Mouse (Mus musculus): ENCODE measurements at regions not wholly inside any gene's neighbourhood (a gene's known extent, or its start where the extent isn't known, plus 50 kb on each side); places are given as distances from the start of the nearest gene placed in this dataset.

DNA sequence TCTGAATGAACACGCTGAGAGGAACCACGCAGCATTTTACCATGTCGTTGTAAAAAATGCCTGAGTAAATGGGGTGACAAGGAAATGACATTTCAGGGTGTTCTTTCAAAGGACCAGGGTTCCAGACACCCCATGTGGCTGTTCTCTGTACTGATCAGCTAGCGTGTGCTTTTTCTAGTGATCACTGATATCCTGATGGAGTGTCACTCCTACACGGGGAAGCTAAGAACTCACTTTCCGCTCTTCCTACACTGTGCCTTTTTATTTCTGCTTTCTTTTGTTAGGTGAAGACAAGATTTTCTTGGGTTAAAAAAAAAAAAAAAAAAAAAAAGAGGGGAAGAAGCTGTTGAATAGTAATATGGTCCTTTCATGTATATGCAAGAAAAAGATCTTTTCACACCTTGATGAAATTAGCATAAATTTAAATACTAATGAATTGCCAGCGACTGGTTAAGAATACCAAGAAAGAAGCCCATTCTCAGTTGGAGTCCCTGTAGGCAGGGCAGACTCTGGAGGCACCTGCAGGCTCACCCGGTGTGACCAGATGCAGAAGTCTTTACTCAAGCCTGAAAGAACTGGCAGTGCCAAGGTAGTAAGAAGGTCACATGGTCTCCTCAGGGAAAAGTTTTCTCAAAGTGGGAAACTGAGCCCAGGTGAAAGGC, 270.2 kb upstream of the Irx2 start:
- no peak for DNase-seq

DNA sequence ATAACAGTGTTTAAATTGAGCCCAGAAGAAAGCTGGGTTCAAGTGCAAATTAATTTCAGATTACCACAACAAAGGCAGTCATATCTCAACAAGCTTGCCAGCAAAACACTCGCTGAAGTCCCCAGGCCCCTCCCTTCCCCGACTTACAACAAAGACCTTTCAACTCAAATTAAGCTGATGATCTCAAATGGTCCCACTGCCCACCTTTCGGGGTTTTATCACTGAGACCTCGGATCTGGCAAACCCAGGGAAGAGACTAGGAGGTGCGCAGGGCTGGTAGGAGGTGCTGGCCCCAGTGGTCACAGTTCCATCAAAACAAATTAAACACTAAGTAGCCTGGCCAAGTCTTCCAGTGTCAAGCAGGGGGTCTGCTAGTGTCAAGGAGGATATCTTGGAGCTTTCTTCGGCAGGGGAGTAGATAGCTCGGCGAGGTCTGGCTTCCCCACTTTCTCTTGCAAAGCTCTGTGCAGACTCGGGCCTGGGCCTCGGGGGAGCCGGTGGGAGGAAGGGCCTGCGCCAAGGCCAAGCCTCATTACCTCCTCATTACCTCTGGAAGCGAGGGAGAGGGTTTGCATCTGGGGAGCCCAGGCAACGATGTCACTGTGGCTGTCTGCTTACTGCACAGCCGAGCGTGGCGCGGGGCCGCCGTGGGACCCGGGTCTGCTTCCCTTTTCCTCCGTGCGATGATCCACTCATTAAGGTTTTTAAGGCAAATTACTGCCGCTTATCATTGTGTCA, 262.9 kb upstream of the Irx2 start:
- no peak for DNase-seq

DNA sequence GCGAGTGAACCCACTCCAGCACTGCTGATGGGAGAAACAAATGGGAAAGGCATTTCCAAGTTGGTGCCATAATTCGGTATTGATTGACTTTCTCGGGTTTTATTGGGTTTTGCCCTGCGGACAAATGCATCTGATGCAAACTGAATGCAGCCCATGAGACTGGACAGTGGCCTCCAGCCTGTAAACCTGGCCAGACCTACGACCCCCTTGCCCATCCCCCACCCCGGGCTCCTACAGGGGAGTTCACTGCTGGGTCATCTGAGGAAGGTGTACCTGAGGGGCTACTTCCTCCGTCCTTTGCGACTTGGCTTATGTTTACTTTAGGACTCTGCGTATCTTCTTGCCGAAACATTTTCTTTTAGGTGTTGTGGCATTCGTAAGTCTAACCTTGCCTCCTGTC, 262.3 kb upstream of the Irx2 start:
- DNase-seq = no peak

DNA sequence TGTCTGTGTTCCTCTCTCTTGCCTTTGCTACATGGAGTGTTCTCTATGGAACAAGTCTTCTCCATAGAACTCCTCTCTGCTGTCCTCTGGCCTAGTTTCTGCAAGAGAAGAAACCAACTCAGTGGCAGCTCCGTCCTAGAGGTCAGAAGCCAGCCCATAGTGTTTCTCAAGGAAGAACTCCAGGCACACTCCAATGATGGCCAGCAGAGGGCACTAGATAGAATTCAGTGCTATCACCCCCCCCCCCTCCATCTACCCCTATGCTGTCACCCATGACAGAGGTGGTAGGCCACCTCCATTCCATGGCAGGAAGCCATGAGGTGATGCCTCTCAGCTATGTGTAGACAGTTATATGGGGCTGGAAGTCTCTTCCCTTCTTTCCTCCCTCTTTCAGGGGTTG, 258.5 kb upstream of the Irx2 start:
- no peak for DNase-seq

DNA sequence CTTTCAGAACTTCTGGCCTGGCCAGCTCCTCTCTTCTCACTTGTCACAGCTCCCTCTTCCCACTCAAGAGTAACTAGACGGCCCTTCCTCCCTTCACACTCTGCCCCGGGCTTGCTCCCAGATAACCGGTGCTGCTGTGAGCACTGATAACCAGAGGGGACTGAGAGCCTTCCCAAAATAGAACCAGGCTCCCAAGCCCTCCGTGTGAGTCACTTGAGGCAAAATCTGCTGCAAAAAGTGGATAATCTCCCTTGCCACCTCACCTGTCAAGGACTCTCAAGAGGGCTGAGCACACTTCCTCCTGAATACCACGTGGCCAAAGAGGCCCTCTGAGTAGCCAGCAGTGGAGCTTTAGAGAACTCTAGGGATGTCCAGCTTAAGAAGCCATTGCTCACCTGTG, 257.6 kb upstream of the Irx2 start:
- peak; percentile 9 for DNase-seq

DNA sequence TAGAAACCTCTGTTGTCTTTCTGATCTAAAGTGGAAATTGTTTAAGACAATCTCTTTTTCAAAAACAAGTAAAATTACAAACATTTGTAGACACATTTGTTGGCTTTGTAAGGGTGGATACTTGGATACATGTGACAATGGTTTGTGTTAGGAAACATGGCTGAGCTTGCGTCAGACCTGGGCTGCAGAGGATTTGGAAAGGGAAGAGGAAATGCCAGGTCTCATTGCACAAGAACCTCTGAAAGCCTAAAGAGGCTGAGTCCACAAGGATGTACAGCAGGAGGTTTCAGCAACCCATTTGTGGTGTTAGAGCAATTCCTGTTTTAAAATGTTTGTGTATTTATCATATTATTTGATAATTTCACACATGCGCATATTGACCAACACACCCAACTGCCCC, 235.3 kb upstream of the Irx2 start:
- peak; percentile 18 for DNase-seq

DNA sequence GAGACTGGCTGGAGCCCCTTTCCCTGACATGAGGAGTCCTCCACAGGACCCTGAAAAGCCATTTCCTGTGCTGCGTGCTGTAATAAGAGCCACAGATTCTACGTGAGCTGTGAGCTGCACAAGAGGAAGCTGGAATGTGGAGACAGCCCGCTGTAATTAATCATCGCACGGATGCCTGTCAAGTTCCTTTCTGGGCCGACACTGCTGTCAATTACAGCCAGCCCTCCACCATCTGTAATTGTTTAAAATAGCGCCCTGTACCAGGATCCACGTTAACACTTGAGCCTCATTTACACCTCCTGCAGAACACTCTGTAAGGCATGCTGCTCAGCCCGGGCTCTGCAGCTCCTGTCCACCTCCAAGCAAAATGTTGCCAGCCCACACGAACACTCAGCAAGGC, 227.9 kb upstream of the Irx2 start:
- DNase-seq = no peak

DNA sequence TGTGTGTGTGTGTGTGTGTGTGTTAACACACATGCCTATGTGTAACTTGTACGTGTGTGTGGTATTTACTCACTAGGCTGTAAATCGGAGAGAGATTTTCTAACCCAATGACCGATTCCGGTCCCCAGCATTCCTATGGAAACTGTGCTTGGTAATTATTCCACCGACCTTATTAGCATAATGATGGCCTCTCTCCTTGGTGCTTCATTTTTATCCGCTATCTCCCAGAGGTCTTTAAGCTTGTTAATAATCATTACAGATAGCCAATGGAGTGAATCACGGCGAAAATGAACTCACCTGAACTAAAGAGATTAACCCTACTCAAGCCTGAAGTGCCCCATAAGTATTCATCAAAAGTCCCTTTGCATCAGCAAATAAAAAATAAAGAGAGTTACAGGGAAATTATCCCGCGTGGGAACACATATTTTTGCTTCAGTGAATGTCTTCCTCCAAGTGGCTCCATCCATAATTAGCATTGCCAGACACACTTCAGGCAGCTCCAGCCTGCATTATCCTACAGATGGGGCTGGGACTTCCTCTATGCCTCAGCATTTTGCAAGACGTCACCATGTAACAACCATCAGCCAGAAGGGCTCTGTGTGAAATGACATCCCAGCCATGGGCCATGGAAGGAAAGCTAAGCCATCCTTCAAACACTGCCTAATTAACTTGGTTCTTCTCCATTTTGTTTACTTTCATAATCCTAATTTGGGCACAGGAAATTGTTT, 219.2 kb upstream of the Irx2 start:
- DNase-seq = no peak

DNA sequence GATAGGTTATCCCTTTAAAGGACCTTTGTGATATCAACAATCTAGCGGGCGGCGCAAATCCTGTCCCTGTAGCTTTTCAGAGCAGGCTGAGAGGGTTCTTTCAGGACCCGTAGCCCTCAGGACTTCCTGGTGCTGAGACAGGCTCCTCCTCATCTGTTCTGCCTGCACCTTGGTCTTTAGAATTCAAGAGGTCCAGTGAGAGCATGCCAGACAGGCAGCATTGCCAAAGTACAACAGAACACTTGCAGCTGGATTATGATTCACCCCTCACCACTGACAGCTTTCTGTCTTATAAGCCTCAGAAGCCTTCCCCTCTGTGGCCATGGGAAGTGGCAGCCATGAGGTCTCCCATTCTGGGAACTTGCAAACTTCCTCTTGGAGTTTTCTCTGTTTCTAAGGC, 216.0 kb upstream of the Irx2 start:
- no peak for DNase-seq

DNA sequence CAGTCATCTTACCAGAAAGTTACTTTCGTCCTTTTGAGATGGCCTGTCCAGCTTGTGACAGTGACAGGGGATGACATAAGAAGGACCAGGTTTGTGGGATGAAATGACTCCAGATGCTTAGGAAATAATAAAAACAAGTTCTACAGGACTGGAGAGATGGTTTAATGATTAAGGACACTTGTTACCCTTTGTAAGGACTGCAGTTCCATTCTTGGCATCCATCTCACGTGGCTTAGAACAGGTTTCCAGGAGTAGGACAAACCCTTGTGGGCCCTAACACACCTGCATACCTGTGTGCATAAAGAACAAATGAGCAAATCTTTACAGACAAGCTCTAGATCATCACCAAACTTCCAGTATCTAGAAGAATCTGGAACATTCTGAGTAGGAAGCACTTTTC, 211.6 kb upstream of the Irx2 start:
- DNase-seq = no peak

DNA sequence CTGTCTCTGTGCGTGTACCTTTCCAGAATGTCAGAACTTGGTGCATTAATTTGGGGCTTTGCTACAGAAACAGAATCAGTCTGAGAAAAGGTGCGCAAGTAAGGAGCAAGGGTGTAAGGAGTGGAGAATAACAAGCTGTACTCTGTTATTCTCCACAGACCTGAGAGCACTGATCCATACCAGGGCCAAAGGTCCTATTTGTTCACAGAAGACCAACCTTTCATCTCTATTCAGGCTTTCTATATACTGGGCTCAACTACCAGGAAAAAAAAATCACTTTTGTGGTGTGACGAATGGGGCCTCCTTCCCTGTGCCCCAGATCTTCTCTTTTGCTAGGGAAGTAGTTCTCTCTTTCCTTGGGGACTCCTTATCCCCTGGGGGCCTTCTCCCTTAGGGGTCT, 210.8 kb upstream of the Irx2 start:
- DNase-seq = no peak

DNA sequence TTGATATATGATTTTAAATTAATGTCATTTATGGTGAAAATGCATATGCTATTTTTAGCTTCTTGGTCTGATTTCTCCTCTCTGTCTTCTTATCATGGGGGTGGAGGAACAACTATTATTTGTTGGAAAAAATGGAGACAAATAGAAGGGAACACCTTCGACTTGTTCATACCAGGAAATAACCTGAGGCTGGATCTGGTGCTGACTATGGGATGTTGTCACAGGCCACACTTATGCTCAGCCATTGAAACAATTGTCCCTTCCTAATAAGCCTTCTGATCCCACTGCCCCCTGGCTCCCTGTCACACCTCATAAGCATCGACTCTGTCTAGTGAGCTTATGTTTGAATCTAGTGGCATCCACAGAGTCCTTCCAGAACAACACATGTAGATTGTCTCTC, 210.3 kb upstream of the Irx2 start:
- no peak for DNase-seq

DNA sequence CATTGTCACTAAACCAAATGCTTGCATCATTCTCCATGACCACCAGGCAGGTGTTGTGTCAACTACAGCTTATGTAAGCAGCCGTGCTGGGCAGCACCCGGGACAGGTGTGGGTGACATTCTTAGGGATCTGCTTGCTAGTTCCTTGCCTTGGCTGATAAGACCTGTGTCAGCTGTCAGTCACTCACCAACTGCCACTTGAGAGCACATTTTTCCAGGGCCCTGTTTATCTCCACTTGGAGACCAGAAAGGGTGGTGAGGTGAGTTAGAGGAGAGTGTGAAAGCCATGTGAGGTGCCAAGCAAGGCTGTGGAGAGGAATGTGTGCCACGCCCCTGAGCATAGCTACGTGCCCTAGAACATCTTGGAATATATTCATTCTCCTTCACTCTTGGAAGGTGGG, 209.1 kb upstream of the Irx2 start:
- DNase-seq = no peak

DNA sequence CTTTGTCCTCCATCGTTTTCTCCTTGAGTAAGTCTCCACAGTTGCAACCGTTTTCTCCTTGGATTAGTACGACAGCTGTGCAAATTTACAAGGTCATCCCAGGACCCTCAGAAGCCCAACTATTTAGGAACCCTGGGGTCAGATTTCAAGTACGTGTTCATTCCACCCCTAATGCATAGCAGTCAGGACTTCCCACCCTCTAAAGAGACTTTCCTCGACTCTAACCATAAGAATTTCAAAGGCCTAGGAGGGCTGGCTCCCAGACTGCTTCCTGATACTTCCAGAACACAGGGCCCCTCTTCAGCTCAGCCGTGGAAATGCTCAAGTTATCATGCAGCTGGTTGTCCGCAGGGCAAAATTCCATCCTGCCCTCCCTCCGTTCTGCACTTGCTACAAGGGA, 202.7 kb upstream of the Irx2 start:
- DNase-seq = no peak

DNA sequence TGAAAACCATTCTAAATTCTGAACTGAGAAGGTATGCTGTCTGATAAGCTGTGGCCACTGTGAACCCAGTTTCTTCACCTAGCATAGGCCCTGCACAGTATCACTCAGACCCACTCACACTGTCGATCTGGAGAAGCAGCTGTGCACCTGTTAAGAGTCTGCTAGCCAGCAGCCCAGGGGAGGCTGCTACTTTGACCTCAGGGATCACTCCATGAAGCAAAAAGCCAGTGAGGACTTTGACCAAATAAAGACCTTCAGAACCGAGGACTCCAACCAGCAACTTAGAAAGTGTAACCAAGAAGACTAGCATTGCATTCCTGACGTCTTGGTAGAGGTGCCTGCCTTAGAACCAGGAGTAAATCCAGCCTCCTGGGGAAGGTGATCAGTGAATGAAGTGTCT, 183.3 kb upstream of the Irx2 start:
- no peak for DNase-seq

DNA sequence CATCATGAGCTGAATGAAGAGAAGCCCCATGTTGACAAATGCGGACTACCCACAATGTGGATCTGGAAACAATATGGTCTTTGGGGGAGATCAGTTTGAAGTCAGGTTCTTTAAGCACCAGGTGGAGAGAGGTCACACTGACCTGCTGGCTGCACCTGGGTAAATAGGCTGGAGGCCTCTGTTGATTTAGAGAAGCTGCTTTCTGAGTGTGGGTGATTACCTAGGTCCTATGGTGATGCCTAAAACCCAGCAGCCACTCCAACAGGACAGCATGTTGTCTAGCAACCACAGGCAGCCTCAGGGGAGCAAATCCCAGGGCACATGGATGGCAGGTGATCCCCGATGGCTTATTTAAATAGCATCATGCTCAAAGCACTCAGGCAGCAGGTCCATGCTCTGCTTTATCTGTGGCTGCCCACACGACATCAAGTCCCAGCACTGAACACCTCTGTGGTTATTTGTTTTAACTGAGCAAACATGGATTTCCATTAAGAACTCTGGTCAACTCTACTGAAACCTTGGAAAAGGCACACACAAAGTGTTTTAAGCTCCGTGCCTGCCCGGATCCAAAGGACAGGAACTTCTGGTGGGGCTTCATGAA, 180.1 kb upstream of the Irx2 start:
- DNase-seq = no peak

DNA sequence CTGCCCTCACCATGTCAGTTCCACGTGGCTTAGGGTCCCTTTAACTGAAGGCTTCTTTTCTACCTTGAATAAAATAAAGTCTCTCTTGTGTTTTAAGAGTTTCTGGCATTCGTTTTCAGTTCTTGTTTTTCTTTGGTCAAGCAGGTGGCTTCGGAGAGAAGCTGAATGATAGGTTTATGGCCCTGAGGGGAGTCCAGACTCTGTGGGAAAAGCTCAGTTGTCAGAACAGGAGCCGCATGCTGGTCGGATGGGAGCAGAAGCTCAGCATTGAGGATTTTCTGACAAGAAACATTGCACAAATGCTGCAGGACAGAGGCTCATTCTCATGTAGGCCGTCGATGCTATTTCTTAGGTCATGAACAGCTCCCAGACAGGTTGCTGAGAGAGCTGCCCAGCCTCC, 133.3 kb upstream of the Irx2 start:
- DNase-seq = no peak

DNA sequence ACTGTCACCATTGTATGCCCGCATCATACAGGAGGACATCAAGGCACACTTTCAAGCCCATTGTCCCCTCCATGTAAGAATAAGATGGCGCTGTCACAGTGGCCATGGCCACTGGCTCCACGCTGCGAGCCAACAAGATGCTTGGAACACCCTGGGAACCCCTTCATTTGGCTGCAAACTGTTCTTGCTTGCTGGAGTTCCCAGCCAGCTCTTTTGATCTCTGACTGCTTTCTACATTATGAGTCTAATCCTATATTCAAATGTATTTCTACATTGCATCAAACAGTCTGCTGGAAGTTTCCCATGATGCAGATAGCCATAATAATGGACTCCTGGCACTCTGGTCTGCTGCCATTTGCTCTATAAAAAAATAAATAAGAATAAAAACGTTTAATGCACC, 131.6 kb upstream of the Irx2 start:
- DNase-seq = no peak

DNA sequence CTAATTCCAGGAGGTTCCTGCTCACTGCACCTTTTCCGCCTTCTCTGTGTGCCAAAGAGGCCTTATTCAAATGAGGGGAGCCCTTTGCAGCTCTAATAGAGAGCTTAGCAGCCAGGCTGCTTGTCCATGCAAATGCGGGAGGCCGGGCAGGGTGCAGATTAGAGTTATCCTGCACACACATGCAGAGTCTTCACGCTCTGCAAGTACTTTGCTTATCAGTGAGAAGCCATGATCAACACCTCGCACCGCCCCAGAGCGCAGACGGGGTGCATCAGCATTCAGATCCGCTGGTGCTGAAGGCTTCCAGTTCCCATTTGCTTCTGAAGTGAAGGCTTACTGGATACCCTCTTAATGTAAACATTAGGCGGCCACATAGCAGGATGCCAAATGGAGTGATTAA, 131.1 kb upstream of the Irx2 start:
- no peak for DNase-seq

DNA sequence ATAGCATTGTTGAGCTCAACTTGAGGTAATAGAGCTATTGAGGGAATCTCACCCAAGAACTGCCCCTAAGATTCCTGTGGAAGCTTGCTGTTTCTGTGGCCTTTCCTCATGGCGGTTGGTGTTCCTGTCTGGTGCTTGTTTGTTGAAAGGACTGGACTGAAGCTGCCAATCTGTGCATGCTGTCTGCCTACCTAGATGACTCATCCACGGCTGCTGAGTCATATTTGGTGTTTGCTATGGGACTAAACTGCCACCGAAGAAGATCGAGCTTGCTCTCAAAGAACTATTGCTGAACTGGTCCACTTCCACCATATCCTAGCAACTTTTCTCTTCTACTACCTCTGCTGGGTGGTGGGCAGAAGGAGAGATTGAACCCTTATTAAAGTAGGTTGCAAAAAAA, 122.7 kb upstream of the Irx2 start:
- no peak for DNase-seq

DNA sequence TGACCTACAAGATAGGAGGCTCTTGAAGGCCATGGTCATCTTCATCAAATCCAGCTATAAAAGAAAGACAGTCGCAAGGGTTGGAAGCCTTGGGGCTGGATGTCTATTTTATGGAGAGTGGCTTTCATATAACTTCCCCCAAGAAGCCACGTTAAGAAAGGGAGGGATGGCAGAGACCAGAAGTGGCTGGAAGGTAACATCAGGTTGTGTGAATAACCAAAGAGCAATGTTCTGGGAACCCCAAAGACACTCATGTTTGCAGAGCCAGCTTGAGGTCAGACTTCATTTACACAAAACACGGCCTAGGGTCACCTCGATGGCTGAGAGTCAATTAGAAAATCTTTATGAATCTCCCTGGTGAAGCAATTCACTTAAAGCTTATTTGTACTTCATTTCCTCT, 90.0 kb upstream of the Irx2 start:
- DNase-seq = no peak

DNA sequence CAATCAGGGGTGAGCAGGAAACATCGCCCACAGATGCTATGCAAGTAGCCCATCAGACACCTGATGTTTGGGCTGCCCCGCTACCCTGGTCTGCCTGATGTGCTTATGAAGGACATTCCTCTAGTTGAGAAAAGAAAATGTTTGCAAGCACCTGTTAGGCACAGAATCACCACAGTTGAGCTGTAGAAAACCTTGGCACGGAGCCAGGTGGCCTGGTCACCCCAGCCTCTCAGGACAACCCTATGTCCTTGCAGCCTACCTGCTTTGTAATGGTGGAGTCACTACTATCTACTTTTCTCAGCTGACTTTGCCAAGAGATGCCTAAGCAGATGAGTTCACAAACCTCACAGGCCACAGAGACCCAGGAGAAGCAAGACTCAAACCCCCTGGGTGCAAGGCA, 86.9 kb upstream of the Irx2 start:
- DNase-seq = peak; percentile 3

DNA sequence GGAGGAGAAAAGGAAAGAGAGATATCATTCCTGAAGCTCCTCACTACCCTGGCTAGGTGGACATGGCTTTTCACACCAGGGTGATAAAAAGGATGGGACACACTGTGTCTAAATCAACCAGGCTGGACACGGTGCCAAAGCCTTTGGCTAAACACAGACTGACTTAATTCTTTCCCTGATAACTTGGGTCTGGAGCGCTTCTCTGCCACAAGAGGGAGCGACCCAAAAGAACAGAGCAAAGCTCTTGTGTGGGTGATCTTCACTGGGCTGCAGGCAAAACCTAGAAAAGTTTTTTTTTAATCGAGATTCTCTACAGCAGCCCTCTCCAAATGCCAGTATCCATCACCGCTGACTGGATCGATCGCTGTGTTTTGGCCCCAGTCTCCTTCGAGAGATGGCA, 70.7 kb upstream of the Irx2 start:
- no peak for DNase-seq

DNA sequence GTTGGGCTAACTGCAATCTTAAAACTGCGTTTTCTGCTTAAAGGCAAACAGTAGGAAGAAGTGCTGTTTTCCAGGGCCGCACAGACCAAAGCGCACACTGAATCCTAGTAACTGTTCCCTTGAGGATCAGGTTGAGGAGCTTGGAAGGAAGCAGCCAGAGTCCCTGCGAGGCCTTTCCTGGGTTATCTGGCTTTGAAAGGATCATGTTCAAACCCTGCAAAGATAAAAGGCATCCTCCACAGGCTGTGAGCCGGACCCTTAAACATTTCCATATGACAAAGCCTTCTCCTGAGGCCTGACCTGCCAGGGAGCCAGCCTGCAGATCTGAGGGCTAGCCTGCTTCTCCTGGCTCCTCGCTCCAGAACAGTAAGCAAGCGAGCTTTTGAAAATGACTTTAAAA, 56.7 kb upstream of the Irx2 start:
- DNase-seq = no peak

All from lung, postnatal 10 days (tissue).